Mouse (Mus musculus) embryonic fibroblast, embryonic 13.5 days (primary cell): Measurements from ENCODE around the gene Fbxo3.

Experiments
- CTCF ChIP-seq: IDR thresholded peaks from 2 replicates; pipeline ENCODE4 v1.5.1; 2011; ENCODE audit warnings: mild to moderate bottlenecking, control low read depth, low read length, moderate library complexity, borderline replicate concordance; ENCODE audit not compliant: insufficient read depth
- POLR2A ChIP-seq: IDR thresholded peaks from 2 replicates; pipeline ENCODE4 v1.6.1; 2011; ENCODE audit warnings: low read depth, mild to moderate bottlenecking, control low read depth, low read length, moderate library complexity

DNA sequence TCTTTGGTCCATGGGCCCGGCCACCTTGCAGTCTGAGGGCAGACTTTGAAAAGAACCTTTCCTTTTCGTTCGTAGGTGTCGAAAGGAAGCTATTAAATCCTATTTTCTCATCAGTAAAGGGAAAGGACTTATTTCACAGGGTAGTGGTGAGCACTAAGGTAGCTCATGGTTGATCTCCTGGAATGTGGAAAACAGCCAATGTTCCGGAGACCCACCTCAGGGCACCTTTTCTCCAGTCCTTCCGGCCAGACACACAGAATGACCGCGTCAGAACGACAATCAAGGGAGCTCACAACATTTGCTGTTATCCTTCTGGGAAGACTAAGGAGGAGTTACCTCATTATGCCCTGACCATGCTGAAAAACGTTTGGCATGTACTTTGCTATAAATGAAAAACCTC, 68.7 kb downstream of the Fbxo3 start:
- TF ChIP-seq POLR2A (no peak), CTCF (no peak)
